Mouse (Mus musculus) leukemia stem cell, adult 10-12 weeks (primary cell): ENCODE data around the gene Olfr1101. TPM values are rescaled to one million over a fixed set of nuclear protein-coding genes. Genes with fewer than 3 reads are reported as not detected.

ENCODE experiments used
- polyA plus RNA-seq: library from polyadenylated mRNA; stranded (reverse); fragments of >175 nt; gene quantifications from 2 replicates; pipeline ENCODE4 v1.2.3, GENCODE M21; 2012; ENCODE audit warnings: low replicate concordance

Gene Olfr1101
- not detected in 2 replicates for polyA plus RNA-seq

DNA sequence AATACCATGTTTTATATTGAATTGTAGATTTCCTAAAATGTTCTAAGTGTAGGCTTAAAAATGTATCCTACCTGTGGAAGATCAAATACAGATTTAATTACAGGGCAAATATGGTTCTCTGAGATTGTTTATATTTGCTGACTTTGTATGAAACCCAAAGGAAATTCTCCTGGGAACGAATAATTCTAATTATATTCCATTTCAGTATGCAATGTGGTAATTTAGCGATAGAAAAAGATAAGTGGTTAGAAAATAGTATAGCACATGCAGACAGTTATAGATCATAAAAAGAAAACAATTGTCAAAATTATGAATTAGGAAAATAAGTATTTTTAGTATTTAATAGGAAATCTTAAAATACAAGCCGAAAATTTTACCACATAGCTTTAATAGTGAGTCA, at the start of gene Olfr1101:
TSS of gene Olfr1101 (minus strand) at position 101 of the 400 bp plus-strand sequence.

DNA sequence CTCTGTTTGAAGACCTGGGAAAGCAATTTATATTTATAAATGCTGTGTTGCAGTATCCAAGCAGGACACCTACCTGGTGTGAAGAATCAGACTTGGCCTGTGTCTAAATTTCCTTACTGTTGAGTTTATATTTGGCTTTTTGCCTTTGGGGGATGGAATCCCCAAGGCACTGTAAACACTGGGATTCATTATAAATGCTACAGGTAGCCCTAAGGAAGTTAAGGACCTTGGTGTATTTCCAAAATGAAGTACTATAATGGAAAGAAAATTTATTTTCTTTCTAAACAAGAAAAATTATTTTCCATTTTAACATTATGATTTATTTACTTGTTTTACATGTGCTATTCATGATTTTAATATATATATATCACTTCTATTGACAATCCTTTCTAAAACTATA, 45.4 kb upstream of the Olfr1101 start, which contains the start of gene Olfr1105:
TSS of gene Olfr1105 (minus strand) at position 101 of the 400 bp plus-strand sequence.

GRCm38 (mm10) chr2:87026980-87027379, 36.0 kb upstream of the Olfr1101 start, which contains the start of gene Olfr1104:
Olfr1104 (minus strand) TSS chr2:87027080.

GRCm38 (mm10) chr2:86998098-86998497, 7.1 kb upstream of the Olfr1101 start, which contains the start of gene Olfr1102:
Olfr1102 (plus strand) TSS chr2:86998398.

GRCm38 (mm10) chr2:86979854-86980253, 11.2 kb downstream of the Olfr1101 start, which contains the start of gene Olfr1100:
Olfr1100 (minus strand) TSS chr2:86979954.

DNA sequence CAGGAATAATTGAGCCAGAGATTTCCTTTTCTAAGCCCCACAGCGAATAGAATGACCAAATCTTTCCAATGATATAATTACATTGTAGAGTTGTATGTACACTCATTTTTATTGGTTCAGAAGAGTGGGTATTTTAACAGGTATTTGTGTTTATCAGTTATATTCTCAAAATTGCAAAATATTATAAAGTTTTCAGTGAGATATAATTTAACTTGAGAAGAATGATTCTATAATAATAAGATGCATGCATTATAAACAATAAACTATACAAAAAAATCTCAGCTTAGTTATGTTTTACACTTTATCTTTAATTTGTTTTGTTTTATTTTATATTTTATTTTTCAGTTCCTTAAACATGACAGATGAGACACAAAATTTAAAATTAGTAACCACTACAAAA, 30.4 kb downstream of the Olfr1101 start, which contains the start of gene Olfr1099:
TSS of gene Olfr1099 (minus strand) at position 101 of the 400 bp plus-strand sequence.

Other genes starting within 250 kb of the Olfr1101 start
- not detected in 2 replicates for gene Olfr1090, start 232.2 kb downstream of the Olfr1101 start, polyA plus RNA-seq
- not detected in 2 replicates for gene Olfr1093, start 208.7 kb downstream of the Olfr1101 start, polyA plus RNA-seq
- gene Olfr141, start 181.2 kb downstream of the Olfr1101 start, polyA plus RNA-seq = not detected in 2 replicates
- not detected in 2 replicates for gene Olfr1094, start 166.6 kb downstream of the Olfr1101 start, polyA plus RNA-seq
- not detected in 2 replicates for gene Olfr1095, start 139.5 kb downstream of the Olfr1101 start, polyA plus RNA-seq
- gene Gm13723, start 116.4 kb downstream of the Olfr1101 start, polyA plus RNA-seq = not detected in 2 replicates
- gene Olfr1097, start 99.0 kb downstream of the Olfr1101 start, polyA plus RNA-seq = not detected in 2 replicates
- not detected in 2 replicates for gene Olfr1098, start 66.7 kb downstream of the Olfr1101 start, polyA plus RNA-seq
- gene Olfr1099, start 30.5 kb downstream of the Olfr1101 start, polyA plus RNA-seq = not detected in 2 replicates
- gene Olfr1100, start 11.3 kb downstream of the Olfr1101 start, polyA plus RNA-seq = not detected in 2 replicates
- gene Olfr1102, start 7.2 kb upstream of the Olfr1101 start, polyA plus RNA-seq = not detected in 2 replicates
- gene Olfr1104, start 35.9 kb upstream of the Olfr1101 start, polyA plus RNA-seq = not detected in 2 replicates
- not detected in 2 replicates for gene Olfr1105, start 45.3 kb upstream of the Olfr1101 start, polyA plus RNA-seq
- gene Olfr1106, start 61.1 kb upstream of the Olfr1101 start, polyA plus RNA-seq = not detected in 2 replicates
- not detected in 2 replicates for gene Olfr1107, start 84.6 kb upstream of the Olfr1101 start, polyA plus RNA-seq
- not detected in 2 replicates for gene Olfr1109, start 104.8 kb upstream of the Olfr1101 start, polyA plus RNA-seq
- gene Olfr259, start 123.3 kb upstream of the Olfr1101 start, polyA plus RNA-seq = not detected in 2 replicates
- 0.09 TPM in 1 of 2 replicates, not detected in the other for gene Olfr1110, start 149.1 kb upstream of the Olfr1101 start, polyA plus RNA-seq
- gene Olfr1111, start 161.4 kb upstream of the Olfr1101 start, polyA plus RNA-seq = not detected in 2 replicates
- gene Olfr1112, start 196.6 kb upstream of the Olfr1101 start, polyA plus RNA-seq = not detected in 2 replicates
- not detected in 2 replicates for gene Olfr1113, start 217.7 kb upstream of the Olfr1101 start, polyA plus RNA-seq